In genomic region chr4:129144401-129145367, GRCm38 (mm10) we compare ENCODE assay signal across 10 mouse cellular contexts. TPM values are rescaled to one million over a fixed set of nuclear protein-coding genes. Genes with fewer than 3 reads are reported as not detected.
DNase-seq lines count a peak whose midpoint lies in the region; ATAC-seq and TF ChIP-seq lines count a peak whose summit lies in the region.
"Had no signal": no experiment of that assay in that cellular context is flagged by ENCODE, and none has a peak within 500 bp of the region (broad histone marks: within the 10 kb centered on the region; RNA-seq: fewer than 3 reads in every experiment).

No protein-coding gene starts in this region.

- no peak overlapping the region for H3K4me2 ChIP-seq in limb, embryonic 12.5 days
- H3K4me2 ChIP-seq in limb, embryonic 14.5 days (replicated peaks; ENCODE audit: low read depth, low read length, severe bottlenecking) = no peak overlapping the region
- H3K4me2 ChIP-seq in liver, embryonic 11.5 days = no peak overlapping the region

- H3K27me3 ChIP-seq in limb, embryonic 12.5 days = no peaks in the 10 kb centered on the region
- H3K27me3 ChIP-seq in limb, embryonic 10.5 days (ENCODE audit: low read depth, poor library complexity, severe bottlenecking) = peaks cover 4% of the 10 kb centered on the region; the same call in 1 of the 2 replicates
- no peaks in the 10 kb centered on the region for H3K27me3 ChIP-seq in limb, embryonic 14.5 days (ENCODE audit: control insufficient read depth, insufficient read depth, low read length)
- no peaks in the 10 kb centered on the region for H3K27me3 ChIP-seq in liver, embryonic 11.5 days (replicated peaks; ENCODE audit: control insufficient read depth, insufficient read depth, low read length)

- H3K9me3 ChIP-seq in limb, embryonic 12.5 days = no peaks in the 10 kb centered on the region
- H3K9me3 ChIP-seq in limb, embryonic 10.5 days (replicated peaks) = no peaks in the 10 kb centered on the region
- no peaks in the 10 kb centered on the region for H3K9me3 ChIP-seq in limb, embryonic 14.5 days (ENCODE audit: control insufficient read depth, low read length)
- no peaks in the 10 kb centered on the region for H3K9me3 ChIP-seq in liver, embryonic 11.5 days (ENCODE audit: control insufficient read depth, low read length)

- WGBS in limb, embryonic 12.5 days = 47% methylated on average over 16 of the region's 16 CpGs
- 57% methylated on average over 16 of the region's 16 CpGs for WGBS in limb, embryonic 10.5 days
- WGBS in limb, embryonic 14.5 days = 39% methylated on average over 16 of the region's 16 CpGs
- WGBS in liver, embryonic 11.5 days = 70% methylated on average over 16 of the region's 16 CpGs

- no peak for ATAC-seq in limb, embryonic 12.5 days (ENCODE audit: insufficient number of reproducible peaks, insufficient read depth, low FRiP score, low TSS enrichment, low read depth)
- ATAC-seq in limb, embryonic 14.5 days (ENCODE audit: low FRiP score, low read depth) = peak; percentile 80
- ATAC-seq in liver, embryonic 11.5 days (replicated peaks; ENCODE audit: low FRiP score) = no peak

- H3K36me3 ChIP-seq in limb, embryonic 12.5 days = peaks cover 45% of the 10 kb centered on the region
- peaks cover 37% of the 10 kb centered on the region for H3K36me3 ChIP-seq in limb, embryonic 10.5 days
- H3K36me3 ChIP-seq in limb, embryonic 14.5 days (ENCODE audit: control insufficient read depth, insufficient read depth, low read length) = peaks cover 29% of the 10 kb centered on the region
- no peaks in the 10 kb centered on the region; the same call in 1 of the 2 replicates for H3K36me3 ChIP-seq in liver, embryonic 11.5 days (ENCODE audit: control insufficient read depth, insufficient read depth, low read length)

- peak overlapping the region; percentile 47 for H3K27ac ChIP-seq in limb, embryonic 12.5 days
- no peak overlapping the region for H3K27ac ChIP-seq in limb, embryonic 10.5 days
- H3K27ac ChIP-seq in limb, embryonic 14.5 days (replicated peaks; ENCODE audit: low read depth, low read length) = peak overlapping the region; percentile 72
- no peak overlapping the region for H3K27ac ChIP-seq in liver, embryonic 11.5 days (ENCODE audit: low read depth, low read length)

- H3K9ac ChIP-seq in limb, embryonic 12.5 days (replicated peaks) = no peak overlapping the region
- no peak overlapping the region for H3K9ac ChIP-seq in limb, embryonic 14.5 days (ENCODE audit: low read depth, low read length, severe bottlenecking)
- no peak overlapping the region for H3K9ac ChIP-seq in liver, embryonic 11.5 days (ENCODE audit: low read depth, low read length)

- peaks cover 5% of the 10 kb centered on the region; the same call in 1 of the 2 replicates for H3K4me1 ChIP-seq in limb, embryonic 12.5 days (replicated peaks)
- H3K4me1 ChIP-seq in limb, embryonic 10.5 days = 0 out of 2 replicates have a peak, but pooled peaks cover 3% of the 10 kb centered on the region
- H3K4me1 ChIP-seq in limb, embryonic 14.5 days (ENCODE audit: control insufficient read depth, insufficient read depth, low read length) = peaks cover 12% of the 10 kb centered on the region; the same call in 1 of the 2 replicates
- H3K4me1 ChIP-seq in liver, embryonic 11.5 days (replicated peaks; ENCODE audit: control insufficient read depth, insufficient read depth, low read length) = peaks cover 26% of the 10 kb centered on the region

- no peak for TF ChIP-seq POLR2A in limb, embryonic 14.5 days (IDR thresholded peaks at IDR 0.05; ENCODE audit: borderline replicate concordance, extremely low read depth, insufficient read depth, insufficient read length)

- no peak for DNase-seq in limb, embryonic 10.5 days (ENCODE audit: low spot score)
- peak; percentile 72 to 79 for DNase-seq in frontal cortex, postnatal 14 days (ENCODE audit: low spot score in 2 of 2)
- peak; percentile 68 for DNase-seq in limb, embryonic 14.5 days (ENCODE audit: low spot score)
- no peak for DNase-seq in liver, embryonic 11.5 days (ENCODE audit: low spot score)
- DNase-seq in lung, postnatal 4 days = no peak
- DNase-seq in gastrocnemius, adult 18-20 months (ENCODE audit: low spot score) = no peak
- DNase-seq in c-Kit-positive CD71-positive TER-119-positive erythroid progenitor cells, embryonic 14.5 days (ENCODE audit: low spot score) = no peak

- no peak overlapping the region for H3K4me3 ChIP-seq in limb, embryonic 12.5 days (replicated peaks)
- H3K4me3 ChIP-seq in limb, embryonic 10.5 days = no peak overlapping the region
- H3K4me3 ChIP-seq in limb, embryonic 14.5 days (replicated peaks; ENCODE audit: low read length) = no peak overlapping the region
- H3K4me3 ChIP-seq in liver, embryonic 11.5 days (ENCODE audit: low read depth, low read length) = no peak overlapping the region

RNA-seq across cellular contexts. Expression of gene Fndc5, which starts 7.9 kb away (rescaled TPM):
- polyA plus RNA-seq in limb, embryonic 12.5 days (2016; fragmentation: Nextera tagmentation; extraction: Ambion mirVana) = 11.3 and 11.6 TPM in 2 replicates
- polyA plus RNA-seq in limb, embryonic 10.5 days (2016; fragmentation: Nextera tagmentation; extraction: Ambion mirVana) = 2.0 and 2.6 TPM in 2 replicates
- polyA plus RNA-seq in limb, embryonic 14.5 days (2012; rRNA removed) = 32.8 and 32.9 TPM in 2 replicates
- polyA plus RNA-seq in limb, embryonic 14.5 days (2014; fragmentation: Nextera tagmentation; extraction: Ambion mirVana) = 25.2 and 31.0 TPM in 2 replicates
- polyA plus RNA-seq in liver, embryonic 11.5 days (2014; fragmentation: Nextera tagmentation; extraction: Ambion mirVana) = 1.8 and 2.0 TPM in 2 replicates
- total RNA-seq in gastrocnemius, adult 18-20 months (2021) = 10 to 100 TPM; 67.3 to 72.7 TPM

RNA-seq across cellular contexts. Expression of gene Hpca, which starts 22.8 kb away (rescaled TPM):
- polyA plus RNA-seq in limb, embryonic 12.5 days (2016; fragmentation: Nextera tagmentation; extraction: Ambion mirVana) = 0.55 and 0.83 TPM in 2 replicates
- polyA plus RNA-seq in limb, embryonic 10.5 days (2016; fragmentation: Nextera tagmentation; extraction: Ambion mirVana) = 0.30 and 0.69 TPM in 2 replicates
- polyA plus RNA-seq in limb, embryonic 14.5 days (2012; rRNA removed) = 2.1 and 2.4 TPM in 2 replicates
- 0.39 and 0.94 TPM in 2 replicates for polyA plus RNA-seq in limb, embryonic 14.5 days (2014; fragmentation: Nextera tagmentation; extraction: Ambion mirVana)
- 3.1 and 4.4 TPM in 2 replicates for polyA plus RNA-seq in liver, embryonic 11.5 days (2014; fragmentation: Nextera tagmentation; extraction: Ambion mirVana)
- total RNA-seq in gastrocnemius, adult 18-20 months (2021) = not detected

RNA-seq across cellular contexts. Expression of gene Tmem54, which starts 39.3 kb away (rescaled TPM):
- 4.2 and 4.3 TPM in 2 replicates for polyA plus RNA-seq in limb, embryonic 12.5 days (2016; fragmentation: Nextera tagmentation; extraction: Ambion mirVana)
- 6.8 and 7.3 TPM in 2 replicates for polyA plus RNA-seq in limb, embryonic 10.5 days (2016; fragmentation: Nextera tagmentation; extraction: Ambion mirVana)
- polyA plus RNA-seq in limb, embryonic 14.5 days (2012; rRNA removed) = 8.8 and 9.9 TPM in 2 replicates
- polyA plus RNA-seq in limb, embryonic 14.5 days (2014; fragmentation: Nextera tagmentation; extraction: Ambion mirVana) = 11.1 and 13.3 TPM in 2 replicates
- polyA plus RNA-seq in liver, embryonic 11.5 days (2014; fragmentation: Nextera tagmentation; extraction: Ambion mirVana) = 2.3 and 3.3 TPM in 2 replicates
- not detected for total RNA-seq in gastrocnemius, adult 18-20 months (2021)
- total RNA-seq: heart, postnatal 14 days; MEL had no signal

RNA-seq across cellular contexts. Expression of gene S100pbp, which starts 44.8 kb away (rescaled TPM):
- polyA plus RNA-seq in limb, embryonic 12.5 days (2016; fragmentation: Nextera tagmentation; extraction: Ambion mirVana) = 31.2 and 32.7 TPM in 2 replicates
- polyA plus RNA-seq in limb, embryonic 10.5 days (2016; fragmentation: Nextera tagmentation; extraction: Ambion mirVana) = 29.7 and 34.5 TPM in 2 replicates
- 59.9 and 67.7 TPM in 2 replicates for polyA plus RNA-seq in limb, embryonic 14.5 days (2012; rRNA removed)
- polyA plus RNA-seq in limb, embryonic 14.5 days (2014; fragmentation: Nextera tagmentation; extraction: Ambion mirVana) = 14.9 and 19.9 TPM in 2 replicates
- 17.2 and 18.9 TPM in 2 replicates for polyA plus RNA-seq in liver, embryonic 11.5 days (2014; fragmentation: Nextera tagmentation; extraction: Ambion mirVana)
- 1 to 10 TPM; 2.9 to 4.1 TPM for total RNA-seq in gastrocnemius, adult 18-20 months (2021)

RNA-seq across cellular contexts. Expression of gene Yars, which starts 44.9 kb away (rescaled TPM):
- 78.7 and 80.2 TPM in 2 replicates for polyA plus RNA-seq in limb, embryonic 12.5 days (2016; fragmentation: Nextera tagmentation; extraction: Ambion mirVana)
- 98.9 and 103 TPM in 2 replicates for polyA plus RNA-seq in limb, embryonic 10.5 days (2016; fragmentation: Nextera tagmentation; extraction: Ambion mirVana)
- polyA plus RNA-seq in limb, embryonic 14.5 days (2012; rRNA removed) = 37.7 and 50.3 TPM in 2 replicates
- polyA plus RNA-seq in limb, embryonic 14.5 days (2014; fragmentation: Nextera tagmentation; extraction: Ambion mirVana) = 78.7 and 79.5 TPM in 2 replicates
- polyA plus RNA-seq in liver, embryonic 11.5 days (2014; fragmentation: Nextera tagmentation; extraction: Ambion mirVana) = 129 TPM in 2 replicates
- total RNA-seq in gastrocnemius, adult 18-20 months (2021) = 10 to 100 TPM; 38.8 to 39.5 TPM

Comparison
In these comparisons a context has a peak if more than half of its experiments do, and no peak if none do; other contexts are left out.
1. H3K27ac ChIP-seq: peak in limb, embryonic 12.5 days (single experiment) and limb, embryonic 14.5 days (single experiment); none in limb, embryonic 10.5 days (single experiment) and liver, embryonic 11.5 days (single experiment).
2. DNase-seq: peak in frontal cortex, postnatal 14 days (2 of 2) and limb, embryonic 14.5 days (single experiment); none in limb, embryonic 10.5 days (single experiment), liver, embryonic 11.5 days (single experiment), lung, postnatal 4 days (0 of 2), gastrocnemius, adult 18-20 months (single experiment) and c-Kit-positive CD71-positive TER-119-positive erythroid progenitor cells, embryonic 14.5 days (single experiment).